Mouse (Mus musculus) heart, embryonic 10.5 days (tissue): ENCODE results near the gene Gjb2. TPM values are rescaled to one million over a fixed set of nuclear protein-coding genes. Genes with fewer than 3 reads are reported as not detected.
A peak's percentile ranks its signal among the peaks of the same experiment; 100 is the strongest.

Source experiments
- DNase-seq: peaks from one replicate; pipeline ENCODE4 v3.0.0-alpha.2; 2017; ENCODE audit warnings: low spot score
- H3K27ac ChIP-seq: fragments of 300-500 bp; sonication (generic); 2 replicates; pipeline ENCODE4 v1.5.1; 2016; ENCODE audit warnings: mild to moderate bottlenecking
- H3K27me3 ChIP-seq: fragments of 300-500 bp; sonication (generic); 2 replicates; pipeline ENCODE4 v1.6.1; 2016; ENCODE audit warnings: mild to moderate bottlenecking; ENCODE audit not compliant: poor library complexity, insufficient read depth, severe bottlenecking
- H3K36me3 ChIP-seq: fragments of 300-500 bp; sonication (generic); 2 replicates; pipeline ENCODE4 v1.6.1; 2016; ENCODE audit warnings: mild to moderate bottlenecking, moderate library complexity
- H3K4me1 ChIP-seq: fragments of 300-500 bp; sonication (generic); 2 replicates; pipeline ENCODE4 v1.6.1; 2016; ENCODE audit warnings: mild to moderate bottlenecking
- H3K4me3 ChIP-seq: fragments of 300-500 bp; sonication (generic); 2 replicates; pipeline ENCODE4 v1.5.1; 2016; ENCODE audit warnings: mild to moderate bottlenecking, moderate library complexity
- H3K9me3 ChIP-seq: fragments of 300-500 bp; sonication (generic); 2 replicates; pipeline ENCODE4 v1.6.1; 2016; ENCODE audit warnings: mild to moderate bottlenecking, moderate library complexity
- WGBS: fragments of 180-500 bp; shearing (Covaris S2); methylation state at CpG from one replicate; pipeline ENCODE4 v1.1.7; 2016; 5-methylcytosine and 5-hydroxymethylcytosine counted together
- polyA plus RNA-seq: library from polyadenylated mRNA; unstranded; fragments of >200 nt; fragmentation: Nextera tagmentation; extraction: Ambion mirVana; gene quantifications from 2 replicates; pipeline ENCODE4 v1.2.1, GENCODE M21; 2016

Gjb2 gene
- polyA plus RNA-seq, 1 experiment from 2014 or later, result 4.0 TPM

- Histone ChIP-seq H3K36me3 (no peaks in the 10 kb centered on the region), H3K27me3 (peaks cover 58% of the 10 kb centered on the region), H3K4me1 (peaks cover 13% of the 10 kb centered on the region), H3K27ac (peak overlapping the region; percentile 74), H3K4me3 (peak overlapping the region; percentile 78), H3K9me3 (no peaks in the 10 kb centered on the region)
- no peak for DNase-seq
- 2% methylated on average over 19 of the region's 19 CpGs for WGBS
Measured at GRCm38 (mm10) chr14:57057204-57057562, 47.3 kb downstream of the Gjb2 start.

GRCm38 (mm10) chr14:57052713-57053112 is 51.8 kb downstream of the Gjb2 start:
- Histone ChIP-seq H3K27me3 (peaks cover 40% of the 10 kb centered on the region), H3K9me3 (no peaks in the 10 kb centered on the region), H3K36me3 (no peaks in the 10 kb centered on the region), H3K4me1 (peaks cover 6% of the 10 kb centered on the region), H3K27ac (no peak overlapping the region), H3K4me3 (no peak overlapping the region)
- WGBS, result 64% methylated on average over 6 of the region's 6 CpGs
- DNase-seq, result no peak

Other genes starting within 250 kb of the Gjb2 start
- gene Zmym2, start 218.0 kb downstream of the Gjb2 start, polyA plus RNA-seq, result 36.6 and 44.4 TPM in 2 replicates
- 2.5 and 4.0 TPM in 2 replicates for gene Gja3, start 46.6 kb downstream of the Gjb2 start, polyA plus RNA-seq
- not detected in 2 replicates for gene Gm4491, start 11.2 kb upstream of the Gjb2 start, polyA plus RNA-seq
- 0.15 and 0.89 TPM in 2 replicates for gene Gjb6, start 28.9 kb upstream of the Gjb2 start, polyA plus RNA-seq